In genomic region chr19:53040164-53041132, GRCm38 (mm10) we compare ENCODE assay signal across 8 mouse cellular contexts. TPM values are rescaled to one million over a fixed set of nuclear protein-coding genes. Genes with fewer than 3 reads are reported as not detected.
DNase-seq lines count a peak whose midpoint lies in the region; ATAC-seq and TF ChIP-seq lines count a peak whose summit lies in the region.

Xpnpep1 (minus strand) TSS chr19:53040214.

- H3K4me2 ChIP-seq in embryonic facial prominence, embryonic 11.5 days (ENCODE audit: low read depth, low read length): peak within 1 kb of the TSS; percentile 60
- H3K4me2 ChIP-seq in heart, embryonic 11.5 days: peak within 1 kb of the TSS; percentile 56
- peak within 1 kb of the TSS; percentile 75 for H3K4me2 ChIP-seq in lung, postnatal 0 days (replicated peaks; ENCODE audit: low read depth, low read length)

- H3K36me3 ChIP-seq in spleen, adult 2 months (ENCODE audit: control insufficient read depth, insufficient read depth, low read length): no peaks in the 10 kb centered on the region
- H3K36me3 ChIP-seq in embryonic facial prominence, embryonic 11.5 days (replicated peaks; ENCODE audit: control insufficient read depth, insufficient read depth, low read depth, low read length): no peaks in the 10 kb centered on the region
- H3K36me3 ChIP-seq in heart, embryonic 11.5 days (ENCODE audit: control insufficient read depth, insufficient read depth, low read length): no peaks in the 10 kb centered on the region
- no peaks in the 10 kb centered on the region for H3K36me3 ChIP-seq in lung, postnatal 0 days (ENCODE audit: insufficient read depth, low read length)
- H3K36me3 ChIP-seq in small intestine, adult 2 months (ENCODE audit: control insufficient read depth, insufficient read depth, low read length): no peaks in the 10 kb centered on the region

- 67% methylated on average over 23 of the region's 23 CpGs for WGBS in spleen, adult 2 months
- WGBS in embryonic facial prominence, embryonic 11.5 days: 77% methylated on average over 23 of the region's 23 CpGs
- WGBS in heart, embryonic 11.5 days (ENCODE audit: insufficient replicate concordance): 82% methylated on average over 23 of the region's 23 CpGs
- WGBS in lung, postnatal 0 days: 35% methylated on average over 23 of the region's 23 CpGs
- 23% methylated on average over 23 of the region's 23 CpGs for WGBS in small intestine, adult 2 months

- no peaks in the 10 kb centered on the region for H3K27me3 ChIP-seq in spleen, adult 2 months (ENCODE audit: control insufficient read depth, insufficient read depth, low read length)
- H3K27me3 ChIP-seq in embryonic facial prominence, embryonic 11.5 days (ENCODE audit: control insufficient read depth, insufficient read depth, low read length): no peaks in the 10 kb centered on the region
- H3K27me3 ChIP-seq in heart, embryonic 11.5 days (ENCODE audit: control insufficient read depth, insufficient read depth, low read length): no peaks in the 10 kb centered on the region
- no peaks in the 10 kb centered on the region for H3K27me3 ChIP-seq in lung, postnatal 0 days (replicated peaks; ENCODE audit: insufficient read depth, low read length)
- no peaks in the 10 kb centered on the region for H3K27me3 ChIP-seq in small intestine, adult 2 months (ENCODE audit: control insufficient read depth, insufficient read depth, low read length)

- no peak within 1 kb of the TSS for H3K27ac ChIP-seq in spleen, adult 2 months (ENCODE audit: insufficient read depth, low read length)
- no peak within 1 kb of the TSS for H3K27ac ChIP-seq in embryonic facial prominence, embryonic 11.5 days (replicated peaks; ENCODE audit: low read depth, low read length)
- H3K27ac ChIP-seq in heart, embryonic 11.5 days (ENCODE audit: low read depth, low read length): peak within 1 kb of the TSS; percentile 24
- peak within 1 kb of the TSS; percentile 92 for H3K27ac ChIP-seq in lung, postnatal 0 days (ENCODE audit: low read length)
- H3K27ac ChIP-seq in small intestine, adult 2 months (ENCODE audit: insufficient read depth, low read depth, low read length): peak within 1 kb of the TSS; percentile 76

- DNase-seq in spleen, adult 2 months (ENCODE audit: low read depth in 1 of 2, low spot score in 2 of 2): no peak
- DNase-seq in spleen, adult 12 weeks (ENCODE audit: low spot score): no peak
- DNase-seq in embryonic facial prominence, embryonic 11.5 days (ENCODE audit: low spot score): no peak
- peak; percentile 53 to 67 for DNase-seq in layer of hippocampus, adult 8-10 months (ENCODE audit: low spot score in 2 of 2)
- peak; percentile 79 for DNase-seq in lung, postnatal 0 days (ENCODE audit: low spot score)
- no peak for DNase-seq in ovary, adult 18-20 months (ENCODE audit: low spot score)

- H3K9me3 ChIP-seq in embryonic facial prominence, embryonic 11.5 days (replicated peaks; ENCODE audit: control insufficient read depth, low read length): no peaks in the 10 kb centered on the region
- H3K9me3 ChIP-seq in heart, embryonic 11.5 days (replicated peaks; ENCODE audit: control insufficient read depth, low read length): no peaks in the 10 kb centered on the region
- no peaks in the 10 kb centered on the region for H3K9me3 ChIP-seq in lung, postnatal 0 days (ENCODE audit: low read length)

- no peak within 1 kb of the TSS for H3K4me3 ChIP-seq in spleen, adult 2 months (ENCODE audit: extremely low read depth, insufficient read depth, insufficient read length)
- peak within 1 kb of the TSS; percentile 95 for H3K4me3 ChIP-seq in embryonic facial prominence, embryonic 11.5 days (ENCODE audit: low read depth, low read length)
- peak within 1 kb of the TSS; percentile 77 for H3K4me3 ChIP-seq in heart, embryonic 11.5 days (ENCODE audit: low read depth, low read length)
- 0 out of 2 replicates have a peak within 1 kb of the TSS, but pooled peaks have one; percentile 17 for H3K4me3 ChIP-seq in lung, postnatal 0 days (ENCODE audit: low read depth, low read length)
- peak within 1 kb of the TSS; percentile 7; the same call in 1 of the 2 replicates for H3K4me3 ChIP-seq in small intestine, adult 2 months (ENCODE audit: low read depth, low read length)

- TF ChIP-seq POLR2A in spleen, adult 2 months (IDR thresholded peaks at IDR 0.05; ENCODE audit: low read depth, low read length): no peak
- TF ChIP-seq POLR2A in small intestine, adult 2 months (IDR thresholded peaks at IDR 0.05; ENCODE audit: low read depth, low read length): no peak

- H3K9ac ChIP-seq in embryonic facial prominence, embryonic 11.5 days (replicated peaks; ENCODE audit: low read length): peak within 1 kb of the TSS; percentile 28; the same call in 1 of the 2 replicates
- peak within 1 kb of the TSS; percentile 36; the same call in 1 of the 2 replicates for H3K9ac ChIP-seq in heart, embryonic 11.5 days (ENCODE audit: low read depth, low read length)
- peak within 1 kb of the TSS; percentile 16; the same call in 1 of the 2 replicates for H3K9ac ChIP-seq in lung, postnatal 0 days (replicated peaks; ENCODE audit: low read depth)

- ATAC-seq in embryonic facial prominence, embryonic 11.5 days (replicated peaks; ENCODE audit: insufficient number of reproducible peaks, low FRiP score, low TSS enrichment, low read depth): no peak
- no peak for ATAC-seq in heart, embryonic 11.5 days (replicated peaks; ENCODE audit: insufficient number of reproducible peaks, low FRiP score, low TSS enrichment)
- ATAC-seq in lung, postnatal 0 days: peak; percentile 5; the same call in 1 of the 2 replicates

- peak; percentile 87 for TF ChIP-seq EP300 in lung, postnatal 0 days (IDR thresholded peaks at IDR 0.05)

- TF ChIP-seq CTCF in spleen, adult 2 months (IDR thresholded peaks at IDR 0.05; ENCODE audit: extremely low read depth, insufficient read depth, insufficient read length, insufficient replicate concordance): no peak
- no peak for TF ChIP-seq CTCF in lung, postnatal 0 days (IDR thresholded peaks at IDR 0.05)
- TF ChIP-seq CTCF in small intestine, adult 2 months (IDR thresholded peaks at IDR 0.05; ENCODE audit: extremely low read depth, insufficient read length, insufficient replicate concordance, low read depth, low read length): no peak

- H3K4me1 ChIP-seq in spleen, adult 2 months (ENCODE audit: control insufficient read depth, insufficient read depth, insufficient read length): peaks cover 11% of the 10 kb centered on the region; the same call in 1 of the 2 replicates
- no peaks in the 10 kb centered on the region for H3K4me1 ChIP-seq in embryonic facial prominence, embryonic 11.5 days (ENCODE audit: control insufficient read depth, insufficient read depth, low read length)
- peaks cover 24% of the 10 kb centered on the region for H3K4me1 ChIP-seq in heart, embryonic 11.5 days (ENCODE audit: control insufficient read depth, insufficient read depth, low read length)
- H3K4me1 ChIP-seq in lung, postnatal 0 days (ENCODE audit: insufficient read depth, low read depth, low read length): peaks cover 28% of the 10 kb centered on the region; the same call in 1 of the 2 replicates
- peaks cover 25% of the 10 kb centered on the region; the same call in 1 of the 2 replicates for H3K4me1 ChIP-seq in small intestine, adult 2 months (ENCODE audit: control insufficient read depth, insufficient read depth, insufficient read length, low read length)

RNA-seq across cellular contexts. Expression of gene Xpnpep1, which starts in this region (rescaled TPM):
- 31.5 and 36.3 TPM in 2 replicates for polyA plus RNA-seq in spleen, adult 2 months (2012; rRNA removed)
- 177 and 184 TPM in 2 replicates for polyA plus RNA-seq in embryonic facial prominence, embryonic 11.5 days (2014; fragmentation: Nextera tagmentation; extraction: Ambion mirVana)
- 180 and 211 TPM in 2 replicates for polyA plus RNA-seq in heart, embryonic 11.5 days (2014; fragmentation: Nextera tagmentation; extraction: Ambion mirVana)
- 10 to 100 TPM; 72.1 to 84.8 (median 73.6) TPM for total RNA-seq in layer of hippocampus, adult 8-10 months (2022)
- 109 and 112 TPM in 2 replicates for polyA plus RNA-seq in lung, postnatal 0 days (2015; fragmentation: Nextera tagmentation; extraction: Ambion mirVana)
- polyA plus RNA-seq in small intestine, adult 2 months (2012; rRNA removed): 92.4 and 477 TPM in 2 replicates

Comparison
In these comparisons a context has a peak if more than half of its experiments do, and no peak if none do; other contexts are left out.
1. DNase-seq: peak in layer of hippocampus, adult 8-10 months (2 of 2) and lung, postnatal 0 days (single experiment); none in spleen, adult 2 months (0 of 2), spleen, adult 12 weeks (single experiment), embryonic facial prominence, embryonic 11.5 days (single experiment) and ovary, adult 18-20 months (single experiment).
2. H3K27ac ChIP-seq: peak in heart, embryonic 11.5 days (single experiment), lung, postnatal 0 days (single experiment) and small intestine, adult 2 months (single experiment); none in spleen, adult 2 months (single experiment) and embryonic facial prominence, embryonic 11.5 days (single experiment).
3. Peak in every context shown above with its lines, with median percentiles within 50 percentile points of each other: H3K4me2 ChIP-seq and H3K9ac ChIP-seq.